Mouse (Mus musculus): ENCODE data around the gene Olfr1444.

Gene Olfr1444

GRCm38 (mm10) chr19:12856983-12857382 is at the start of gene Olfr1444:
TSS of gene Olfr1444 (plus strand) at chr19:12857283.
- ChIA-PET POLR2A (no interaction called here), CTCF (no interaction called here)

- POLR2A ChIA-PET: interaction anchor here in 2 of 4 experiments (0.8 to 2.4 kb wide), 3 partner anchors 12 to 17 kb away, joined by 3 to 12 read pairs (median 3); partner anchors contain the start of genes Lpxn (in 1 of the 2) and Zfp91 (in 1 of the 2)
Observed at GRCm38 (mm10) chr19:12812644-12813364, 44.3 kb upstream of the Olfr1444 start.

GRCm38 (mm10) chr19:12813883-12814282 is 43.2 kb upstream of the Olfr1444 start:
- CTCF ChIA-PET: interaction anchor here in 2 of 4 experiments (0.5 to 0.7 kb wide), 3 partner anchors 25 to 1322 kb away, joined by 3 read pairs; no protein-coding TSS in a partner anchor
- POLR2A ChIA-PET: interaction anchor here in 2 of 4 experiments (0.8 to 2.4 kb wide), 3 partner anchors 11 to 18 kb away, joined by 3 to 12 read pairs (median 3); partner anchors contain the start of genes Lpxn (in 1 of the 2) and Zfp91 (in 1 of the 2)

More at GRCm38 (mm10) chr19:12812644-12813364, 44.3 kb upstream of the Olfr1444 start:
- CTCF ChIA-PET: interaction anchor here in 2 of 4 experiments (0.6 to 0.7 kb wide), 3 partner anchors 8 to 656 kb away, joined by 3 to 4 read pairs (median 3); no protein-coding TSS in a partner anchor

DNA sequence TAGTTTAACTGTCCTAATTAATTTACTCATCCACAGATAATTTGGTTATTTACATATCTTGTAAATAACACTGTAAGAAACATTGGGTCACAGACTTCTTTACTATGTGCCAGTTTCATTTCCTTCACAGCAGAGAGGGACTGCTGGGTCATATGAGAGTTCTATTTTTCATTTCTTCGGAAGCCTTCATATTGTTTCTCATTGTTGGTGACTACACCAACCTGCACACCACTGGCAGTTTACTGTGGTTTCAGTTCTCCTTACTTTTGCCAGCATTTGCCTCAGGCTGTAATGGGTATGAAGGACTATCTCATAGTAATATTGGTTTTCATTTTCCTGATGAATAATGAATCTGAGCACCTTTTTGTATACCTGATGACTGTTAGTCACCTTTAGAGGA is 38.6 kb upstream of the Olfr1444 start:
- ChIA-PET CTCF (no interaction called here), POLR2A (no interaction called here)

GRCm38 (mm10) chr19:12820383-12820782 is 36.7 kb upstream of the Olfr1444 start:
- ChIA-PET CTCF (interaction anchor here in 3 of 4 experiments (0.7 to 2.0 kb wide), 9 partner anchors 8 to 379 kb away, joined by 3 to 9 read pairs (median 4); no protein-coding TSS in a partner anchor), POLR2A (interaction anchor here in 1 of 4 experiments (0.7 to 1.2 kb wide), 2 partner anchors 24 to 247 kb away, joined by 3 to 6 read pairs; partner anchors contain the start of genes Lpxn and Zfp91)

DNA sequence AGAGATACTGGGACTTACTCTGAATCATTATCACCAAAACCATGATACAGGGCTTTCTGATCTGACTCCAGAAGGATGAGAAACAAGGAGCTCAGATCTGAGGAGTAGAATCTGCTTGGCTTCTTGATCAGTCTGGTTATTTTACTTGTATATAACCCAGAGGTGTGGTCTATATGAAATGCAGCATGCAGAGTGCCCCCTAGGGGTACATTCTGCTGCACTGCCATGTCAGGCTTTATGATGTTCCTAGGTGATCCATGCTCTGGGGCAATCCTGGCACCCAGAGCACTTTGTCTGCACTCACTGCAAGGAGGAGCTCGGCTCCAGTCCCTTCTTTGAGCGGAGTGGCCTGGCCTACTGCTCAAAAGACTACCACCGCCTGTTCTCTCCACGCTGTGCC is 32.5 kb upstream of the Olfr1444 start:
- CTCF ChIA-PET: interaction anchor here in 1 of 4 experiments (0.7 kb wide), 1 partner anchor 323 kb away, joined by 6 read pairs; the partner anchor contains the start of gene Dtx4

DNA sequence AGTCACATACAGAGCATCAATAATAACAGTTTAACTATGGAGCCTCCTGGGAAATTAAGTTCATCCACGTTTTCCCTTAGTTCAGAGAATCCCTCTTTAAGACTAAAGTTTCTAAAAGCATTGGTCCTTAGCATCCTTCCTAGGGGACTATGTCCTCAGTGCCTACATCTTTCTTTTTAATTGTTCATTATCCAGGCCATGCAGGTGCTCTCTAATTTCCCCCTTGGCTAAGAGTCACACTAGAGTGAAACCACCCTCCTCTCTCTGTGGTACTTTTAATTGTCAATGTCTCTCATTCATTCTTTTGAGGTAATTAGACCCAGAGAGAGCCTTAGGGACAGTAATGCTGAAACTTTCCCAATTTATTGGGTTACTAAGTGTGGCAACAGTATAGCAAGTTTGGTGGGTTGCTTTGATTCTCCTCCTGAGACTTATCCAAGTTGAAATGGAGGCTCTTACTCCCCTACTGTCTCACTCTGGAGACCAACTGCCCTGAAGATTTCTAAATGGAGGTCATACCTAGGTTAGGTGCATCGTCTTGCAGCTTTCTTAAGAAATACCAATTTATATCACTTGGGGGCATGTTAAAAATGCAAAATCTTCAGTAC is 26.2 kb upstream of the Olfr1444 start:
- POLR2A ChIA-PET: no interaction called here

More for the DNA sequence above, 32.5 kb upstream of the Olfr1444 start:
- POLR2A ChIA-PET: interaction anchor here in 1 of 4 experiments (1.3 kb wide), 1 partner anchor 11 kb away, joined by 3 read pairs; no protein-coding TSS in a partner anchor

DNA sequence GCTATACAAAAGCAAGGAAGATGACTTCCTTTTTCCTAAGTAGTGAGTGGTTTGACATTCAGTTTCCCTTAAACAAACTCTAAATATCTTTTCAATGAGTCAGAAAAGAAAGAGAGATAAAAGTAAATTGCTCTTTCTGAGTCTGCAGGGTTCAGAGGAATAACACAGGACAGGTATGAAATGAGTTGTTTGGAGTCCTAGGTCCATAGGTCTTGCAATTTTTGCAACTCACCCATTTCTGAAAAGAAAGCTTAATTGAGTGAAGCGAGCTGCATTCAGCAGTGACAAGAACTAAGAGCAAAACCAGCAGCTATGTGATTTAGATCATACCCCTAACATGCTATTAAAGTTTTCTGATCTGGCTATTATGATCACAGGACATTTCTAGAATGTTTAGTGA is 25.5 kb upstream of the Olfr1444 start:
- ChIA-PET CTCF (no interaction called here), POLR2A (no interaction called here)

More for the DNA sequence above, 26.2 kb upstream of the Olfr1444 start:
- CTCF ChIA-PET: no interaction called here

- CTCF ChIA-PET: no interaction called here
- POLR2A ChIA-PET: no interaction called here
Observed at GRCm38 (mm10) chr19:12833625-12834024, 23.5 kb upstream of the Olfr1444 start.

GRCm38 (mm10) chr19:12838507-12838906 is 18.6 kb upstream of the Olfr1444 start:
- CTCF ChIA-PET: interaction anchor here in 1 of 4 experiments (0.7 to 1.2 kb wide), 2 partner anchors 18 to 24 kb away, joined by 3 to 7 read pairs; no protein-coding TSS in a partner anchor
- POLR2A ChIA-PET: interaction anchor here in 1 of 4 experiments (0.6 kb wide), 1 partner anchor 105 kb away, joined by 4 read pairs; no protein-coding TSS in a partner anchor

DNA sequence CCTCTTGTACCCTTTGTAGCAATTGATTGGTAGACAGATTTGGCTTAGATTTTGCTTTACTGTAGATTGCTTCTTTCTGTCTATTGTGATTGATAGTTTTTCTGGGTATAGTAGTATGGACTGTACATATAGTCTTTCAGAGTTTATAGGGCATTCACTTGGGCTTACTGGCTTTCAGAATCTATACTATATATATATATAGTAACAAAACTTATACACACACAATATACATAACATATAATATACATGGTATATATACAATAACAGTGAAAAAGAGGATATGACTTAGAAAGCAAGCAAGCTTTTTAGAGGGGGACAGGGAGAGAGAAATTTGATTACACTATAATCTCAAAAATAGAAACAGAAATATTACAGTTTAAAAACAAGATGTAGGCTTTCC is 10.7 kb upstream of the Olfr1444 start, which contains the start of gene Gm5244:
TSS of gene Gm5244 (plus strand) at position 301 of the 400 bp plus-strand sequence.
- ChIA-PET CTCF (no interaction called here), POLR2A (no interaction called here)

DNA sequence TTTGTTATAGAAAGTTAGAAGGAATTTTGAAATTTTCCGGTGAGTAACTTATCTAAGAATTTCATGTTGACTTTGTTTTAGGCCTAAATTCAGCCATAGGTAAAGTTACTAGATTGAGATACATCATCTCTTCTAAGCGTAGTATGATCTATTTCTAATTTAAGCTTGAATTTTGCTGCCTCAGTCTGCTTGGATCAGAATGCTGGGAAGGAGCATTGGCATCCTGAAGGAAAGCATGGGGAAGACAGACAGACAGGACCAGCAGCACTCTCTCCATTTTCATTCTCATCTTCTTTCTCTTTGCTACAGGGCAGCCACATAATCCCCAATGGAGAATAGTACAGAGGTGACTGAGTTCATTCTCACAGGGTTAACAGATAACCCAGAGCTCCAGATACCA is 26.5 kb downstream of the Olfr1444 start, which contains the start of gene Olfr1445:
TSS of gene Olfr1445 (plus strand) at position 301 of the 400 bp plus-strand sequence.
- CTCF ChIA-PET: interaction anchor here in 1 of 4 experiments (1.4 kb wide), 1 partner anchor 365 kb away, joined by 3 read pairs; no protein-coding TSS in a partner anchor
- POLR2A ChIA-PET: no interaction called here

DNA sequence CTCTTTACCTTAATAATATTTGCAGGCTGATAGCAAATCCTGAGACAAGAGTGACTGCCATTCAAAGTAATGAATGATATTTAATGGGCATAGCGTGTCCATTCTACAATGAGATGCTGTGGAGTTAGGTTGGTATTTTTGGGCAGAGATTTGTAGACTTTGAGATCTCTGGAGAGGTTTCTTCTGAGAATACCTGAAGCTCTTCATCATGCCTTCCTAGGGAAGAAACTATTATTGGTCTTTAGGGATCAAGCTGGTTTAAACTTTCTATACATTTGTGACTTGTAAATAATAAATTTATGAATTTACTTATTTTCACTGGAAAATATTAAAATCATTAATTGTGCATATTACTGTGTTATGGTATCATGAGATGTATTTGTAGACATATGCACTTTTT is 36.3 kb downstream of the Olfr1444 start, which contains the start of gene Olfr1446:
TSS of gene Olfr1446 (minus strand) at position 101 of the 400 bp plus-strand sequence.
- POLR2A ChIA-PET: no interaction called here

GRCm38 (mm10) chr19:12903643-12904042 is 46.6 kb downstream of the Olfr1444 start, which contains the start of gene Olfr1447:
TSS of gene Olfr1447 (minus strand) at chr19:12903743.
- POLR2A ChIA-PET: no interaction called here
- CTCF ChIA-PET: no interaction called here

More for the DNA sequence above, 36.3 kb downstream of the Olfr1444 start, which contains the start of gene Olfr1446:
- CTCF ChIA-PET: interaction anchor here in 1 of 4 experiments (0.8 kb wide), 1 partner anchor 18 kb away, joined by 3 read pairs; no protein-coding TSS in a partner anchor

All from embryonic stem cell, embryonic (primary cell).